Mouse (Mus musculus) telencephalon, adult 2 months (tissue): ENCODE data around the gene Ccnd3.

Experiments
- DNase-seq: peaks from one replicate; pipeline ENCODE4 v3.0.0-alpha.2; 2011; ENCODE audit warnings: low read depth, low spot score

The Ccnd3 gene

DNA sequence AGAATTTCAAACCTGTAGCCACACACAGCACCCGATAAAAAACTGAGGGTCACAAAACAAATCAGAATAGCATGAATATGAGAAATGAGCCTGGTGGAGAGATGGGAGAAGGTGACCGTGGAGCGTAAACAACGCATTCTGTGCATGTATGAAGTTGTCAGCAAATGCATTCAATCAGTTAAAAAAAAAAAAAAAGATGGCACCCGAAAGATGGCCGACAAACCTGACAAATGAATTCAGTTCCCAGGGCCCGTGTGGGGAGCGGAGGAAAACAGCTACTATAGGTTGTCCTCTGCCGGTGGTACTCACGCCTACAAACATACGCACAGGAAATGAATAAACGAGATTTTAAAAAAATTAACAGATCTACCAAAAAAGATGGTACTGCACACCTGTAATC, 40.3 kb downstream of the Ccnd3 start:
- no peak for DNase-seq

DNA sequence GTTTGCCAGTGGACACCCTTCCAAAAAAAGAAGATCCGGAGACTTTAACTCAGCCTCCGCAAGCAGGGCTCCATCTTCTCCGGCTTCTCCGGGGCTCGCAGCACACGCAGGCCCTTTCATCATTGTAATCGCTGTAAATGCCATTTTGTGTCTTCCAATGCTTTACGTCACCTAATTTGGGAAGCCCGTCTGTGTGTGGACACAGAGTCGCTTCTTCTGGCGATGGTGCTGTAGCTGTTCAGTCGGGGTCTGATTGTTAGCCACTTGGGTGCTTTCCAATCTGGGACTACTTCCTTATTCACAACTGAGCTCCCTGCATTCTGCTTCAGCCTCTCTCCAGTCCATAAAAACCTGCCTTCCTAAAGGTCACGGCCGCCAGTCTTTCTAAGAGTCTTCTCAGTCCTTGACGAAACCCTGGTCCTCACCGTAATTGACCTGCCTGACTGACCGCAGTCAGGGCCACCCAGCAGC, 41.0 kb downstream of the Ccnd3 start:
- peak; percentile 74 for DNase-seq

DNA sequence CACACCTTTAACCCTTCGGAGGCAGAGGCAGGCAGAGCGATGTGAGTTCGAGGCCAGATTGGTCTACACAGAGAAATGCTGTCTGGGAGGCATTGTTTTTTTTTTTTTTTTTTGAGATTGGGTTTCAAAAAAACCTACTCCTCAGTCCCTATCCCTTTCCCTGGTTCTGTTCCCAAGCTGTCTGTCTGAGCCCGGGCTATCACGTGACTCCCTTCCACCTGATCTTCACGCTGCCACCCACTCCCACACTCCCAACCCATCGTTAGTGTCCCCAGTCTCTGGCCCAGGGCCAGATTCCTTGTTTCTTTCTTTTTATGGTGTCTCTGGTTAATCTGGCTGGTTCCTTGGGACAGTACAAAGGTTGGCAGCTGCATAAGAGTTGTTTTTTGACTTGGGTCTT, 46.2 kb downstream of the Ccnd3 start:
- no peak for DNase-seq

DNA sequence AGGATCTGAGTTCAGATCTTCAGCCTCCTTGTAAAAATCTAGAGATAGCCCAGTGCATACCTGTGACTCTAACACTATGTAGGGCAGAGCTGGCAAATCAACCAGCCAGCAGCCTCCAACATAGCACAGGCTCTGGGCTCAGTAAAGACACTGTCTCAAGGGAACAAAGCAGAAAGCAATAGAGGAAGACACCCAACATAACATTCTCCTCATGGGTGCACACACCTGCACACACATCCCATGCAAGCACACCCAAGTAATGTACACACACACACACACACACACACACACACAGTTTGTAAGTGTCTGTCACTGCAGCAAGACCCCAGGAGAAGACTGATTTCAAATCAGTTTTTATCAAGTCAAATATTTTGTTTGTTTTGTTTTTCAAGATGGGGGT, 48.1 kb downstream of the Ccnd3 start:
- DNase-seq = no peak

DNA sequence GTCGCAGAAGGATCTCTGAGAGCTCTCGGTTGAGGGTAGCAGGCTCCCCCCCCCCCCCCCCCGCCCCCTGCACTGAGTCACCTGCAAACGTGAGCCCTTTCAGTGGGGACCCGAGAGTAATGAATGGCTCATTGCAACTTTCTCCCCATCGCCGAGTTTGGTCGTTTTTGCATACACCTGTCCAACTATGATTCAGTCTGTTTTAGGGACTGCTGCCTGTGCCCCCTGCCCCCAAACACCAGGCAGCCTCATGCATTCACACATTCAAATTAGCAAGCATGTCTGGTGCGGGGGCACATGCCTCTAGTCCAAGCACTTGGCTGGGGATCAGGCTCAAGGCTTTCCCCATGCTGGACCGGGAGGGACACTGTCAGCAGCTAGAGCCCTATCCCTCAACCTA, 49.8 kb downstream of the Ccnd3 start:
- no peak for DNase-seq

DNA sequence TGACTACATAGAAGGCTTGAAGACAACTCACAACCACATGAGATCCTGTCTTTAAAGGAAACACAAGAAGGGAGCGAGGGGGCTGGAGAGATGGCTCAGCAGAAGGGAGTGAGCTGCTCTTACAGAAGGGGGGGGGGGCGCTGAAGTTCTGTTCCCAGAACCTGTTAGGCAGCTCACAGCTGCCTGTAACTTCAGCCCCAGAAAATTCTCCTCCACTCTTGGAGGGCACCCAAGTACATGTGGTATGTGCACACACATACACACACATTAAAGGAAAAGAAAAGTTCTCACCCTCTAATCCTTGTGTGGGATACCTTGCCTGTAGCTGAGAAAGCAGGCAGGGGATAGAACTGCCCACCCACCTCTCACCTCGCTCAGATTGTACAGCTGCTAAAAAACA, 52.3 kb downstream of the Ccnd3 start:
- DNase-seq = peak; percentile 11

DNA sequence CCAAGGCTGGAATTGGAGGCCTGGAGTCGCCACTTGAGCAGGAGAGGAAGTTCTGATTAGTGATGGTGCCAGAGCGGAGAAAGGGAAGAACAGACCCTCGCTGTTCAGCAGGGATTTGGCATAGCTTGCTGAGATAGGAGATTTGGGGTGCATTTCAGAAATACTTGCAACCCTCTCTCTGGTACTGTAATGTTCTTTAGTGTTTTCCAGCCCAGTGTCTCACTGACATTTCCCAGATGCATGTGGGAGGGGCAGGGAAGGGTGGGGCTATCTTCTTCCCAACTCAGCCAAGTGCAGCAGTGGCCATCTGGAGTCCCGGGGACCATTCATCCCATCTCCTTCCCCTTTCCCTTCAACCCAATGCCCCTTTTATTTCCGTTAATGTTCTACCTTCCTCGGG, 54.9 kb downstream of the Ccnd3 start:
- DNase-seq = no peak

DNA sequence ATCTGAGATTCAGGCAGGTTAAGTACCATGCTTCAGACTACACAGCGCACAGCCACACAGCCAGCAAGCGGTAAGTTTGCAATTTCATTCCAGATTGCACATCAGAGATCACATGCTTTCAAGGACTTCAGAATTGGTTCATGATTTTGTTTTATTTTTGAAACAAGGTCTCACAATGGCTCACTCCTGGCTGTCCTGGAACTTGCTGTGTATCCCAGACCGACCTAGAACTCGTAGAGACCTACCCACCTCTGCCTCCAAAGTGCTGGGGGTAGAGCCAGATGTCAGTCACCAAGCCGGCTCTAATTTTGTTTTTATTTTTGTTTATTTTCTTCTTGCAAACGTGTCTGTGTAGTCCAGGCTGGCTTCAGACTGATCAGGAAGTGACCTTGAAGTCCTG, 58.0 kb downstream of the Ccnd3 start:
- DNase-seq = no peak

DNA sequence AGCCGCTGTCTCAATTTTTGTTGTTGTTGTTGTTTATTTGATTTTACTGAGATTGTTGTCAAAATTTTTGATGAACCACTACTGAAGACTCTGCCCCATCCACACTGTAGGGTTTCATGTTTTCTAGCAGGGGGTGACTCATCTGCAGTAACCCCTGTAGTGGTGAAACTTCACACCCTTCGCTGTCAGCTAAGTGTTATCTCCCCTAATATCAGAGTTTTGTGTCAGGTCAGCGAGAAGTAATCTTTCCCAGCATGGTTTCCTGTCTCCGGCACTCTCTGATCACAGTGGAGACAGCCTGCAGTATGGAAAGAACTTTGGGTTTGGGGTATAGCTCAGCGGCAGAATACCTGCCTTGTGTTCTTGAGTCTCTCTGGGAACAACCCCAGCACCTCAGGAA, 59.8 kb downstream of the Ccnd3 start:
- no peak for DNase-seq

DNA sequence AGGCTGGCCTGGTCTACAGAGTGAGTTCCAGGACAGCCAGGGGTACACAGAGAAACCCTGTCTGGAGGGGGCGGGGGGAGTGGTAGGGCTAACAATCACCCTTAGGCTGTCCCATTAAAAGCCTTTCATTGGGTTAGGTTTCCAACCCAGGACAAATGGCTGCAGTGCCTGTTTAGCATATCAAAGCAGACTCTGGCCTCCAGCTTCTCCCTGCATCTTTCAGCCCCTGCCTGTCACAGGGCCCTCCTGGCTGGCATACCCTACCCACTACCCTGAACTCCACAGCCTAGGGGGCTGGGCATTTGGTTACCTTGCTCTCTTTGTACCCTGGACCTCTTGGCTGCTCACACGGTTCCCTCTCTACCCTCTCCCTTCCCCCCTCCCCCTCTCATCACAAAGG, 61.3 kb downstream of the Ccnd3 start:
- DNase-seq = no peak

DNA sequence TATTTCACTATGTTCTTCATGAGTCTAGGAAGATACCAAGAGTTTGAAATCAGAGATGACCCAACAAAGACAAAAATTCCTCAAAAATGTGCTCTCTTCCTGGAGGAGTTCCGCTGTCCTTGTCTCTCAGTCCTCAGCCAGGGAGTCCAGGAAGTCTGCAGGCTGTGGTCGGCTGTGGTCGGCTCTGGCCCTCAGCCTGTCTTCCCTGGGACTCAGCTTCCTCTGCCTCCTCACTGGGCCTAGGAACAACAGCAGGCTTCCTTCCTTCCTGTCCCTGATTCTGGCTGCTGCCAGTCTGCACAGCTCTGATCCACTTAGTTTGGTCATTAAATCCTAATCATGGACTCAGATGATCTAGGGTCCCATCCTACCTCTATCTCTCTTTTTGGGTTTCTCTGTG, 62.4 kb downstream of the Ccnd3 start:
- no peak for DNase-seq

DNA sequence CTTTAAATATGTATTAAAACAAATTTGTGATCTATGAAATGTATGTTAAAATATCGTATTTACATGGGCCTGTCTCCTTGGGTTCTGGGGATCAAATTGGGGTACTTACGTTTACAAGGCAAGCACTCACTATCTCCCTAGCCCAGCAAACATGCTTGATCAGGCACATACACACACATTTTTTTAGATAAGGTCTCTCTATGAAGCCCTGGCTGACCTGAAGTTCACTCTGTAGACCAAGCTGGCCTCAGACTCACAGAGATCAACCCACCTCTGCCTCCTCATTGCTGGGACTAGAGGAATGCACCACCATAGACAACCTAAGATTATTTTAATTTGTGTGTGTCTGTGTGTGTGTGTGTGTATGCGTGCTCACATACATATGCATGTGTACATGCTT, 63.5 kb downstream of the Ccnd3 start:
- no peak for DNase-seq

DNA sequence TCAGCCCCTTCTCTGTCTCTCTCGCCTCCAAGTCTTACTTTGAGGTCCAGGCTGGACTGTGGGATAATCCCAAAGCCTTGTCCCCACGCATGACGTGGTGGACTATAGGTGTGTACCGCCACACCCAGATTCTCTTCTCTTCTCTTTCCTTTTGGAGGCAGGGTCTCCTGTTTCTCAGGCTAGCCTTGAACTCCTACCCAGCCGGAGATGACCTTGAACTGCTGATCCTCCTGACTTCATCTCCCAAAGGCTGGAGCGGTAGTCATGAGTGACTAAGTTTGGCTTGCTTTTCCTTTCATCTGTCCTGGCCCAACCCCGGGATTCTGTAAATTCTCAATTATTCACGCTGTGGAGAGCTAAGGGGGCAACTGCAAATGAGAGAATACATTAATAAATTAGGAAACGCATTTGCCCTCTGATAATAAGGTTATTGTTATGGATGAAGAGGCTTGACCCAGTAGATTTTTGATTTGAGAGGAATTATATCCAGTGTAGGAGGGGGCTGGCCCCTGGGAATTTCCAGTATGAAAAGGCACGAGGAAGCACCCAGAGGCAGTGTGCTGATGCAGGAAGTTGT, 64.2 kb downstream of the Ccnd3 start:
- DNase-seq = no peak

DNA sequence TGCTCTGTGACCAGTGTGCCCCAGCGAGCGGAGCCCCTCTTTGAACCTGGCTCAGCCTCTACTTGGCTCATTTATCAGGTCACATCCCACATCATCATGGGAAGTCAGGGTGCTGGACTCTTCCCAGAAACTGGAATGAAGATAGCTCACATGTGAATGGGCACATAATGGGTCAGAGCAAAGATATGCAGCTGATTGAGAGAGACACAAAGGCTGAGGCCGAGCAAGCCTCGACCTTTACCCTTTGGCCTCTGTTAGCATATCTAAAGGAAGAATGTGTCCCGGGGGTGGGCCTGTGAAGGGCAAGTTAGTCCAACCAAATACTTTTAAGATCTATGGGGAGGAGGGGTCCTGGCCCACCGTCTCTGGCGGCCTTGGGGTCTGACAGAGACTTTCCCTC, 66.8 kb downstream of the Ccnd3 start:
- DNase-seq = no peak

DNA sequence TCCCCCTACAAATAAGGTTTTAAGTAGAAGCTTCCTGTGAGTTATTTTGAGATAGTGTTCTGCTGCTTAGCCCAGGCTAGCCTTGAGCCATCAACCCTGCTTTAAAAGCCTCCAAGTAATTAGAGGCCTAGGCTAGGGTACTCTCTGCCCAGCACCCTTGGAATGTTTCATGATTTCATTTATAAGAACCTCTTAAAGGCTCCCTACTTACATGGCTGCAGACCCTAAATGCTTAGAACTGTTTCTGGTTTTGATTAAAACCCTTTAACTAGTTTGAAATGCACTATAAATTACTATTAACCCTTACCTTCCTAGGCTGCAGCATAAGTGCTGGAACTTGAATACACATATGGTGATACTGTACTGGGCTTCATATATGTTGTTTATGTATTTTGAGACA, 67.6 kb downstream of the Ccnd3 start:
- no peak for DNase-seq

DNA sequence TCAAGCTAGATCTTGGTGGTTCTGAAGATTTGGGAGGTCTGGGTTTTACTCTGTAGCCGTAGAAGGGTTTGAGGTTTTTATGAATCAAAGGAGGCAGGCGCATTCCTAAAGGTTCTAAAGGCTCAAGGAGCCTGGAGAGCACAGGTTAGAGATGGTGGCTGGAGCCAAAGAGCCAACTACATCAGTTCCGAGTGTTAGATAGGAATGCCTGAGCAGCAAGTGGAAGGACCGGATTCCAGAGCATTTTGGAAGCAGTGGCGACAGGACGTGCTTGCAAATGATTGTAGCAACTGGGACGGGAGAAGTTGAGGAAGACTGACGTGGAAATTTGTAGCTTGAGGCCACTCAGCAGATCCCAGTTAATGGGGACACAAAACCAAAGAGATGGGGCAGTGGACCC, 69.2 kb downstream of the Ccnd3 start:
- no peak for DNase-seq

DNA sequence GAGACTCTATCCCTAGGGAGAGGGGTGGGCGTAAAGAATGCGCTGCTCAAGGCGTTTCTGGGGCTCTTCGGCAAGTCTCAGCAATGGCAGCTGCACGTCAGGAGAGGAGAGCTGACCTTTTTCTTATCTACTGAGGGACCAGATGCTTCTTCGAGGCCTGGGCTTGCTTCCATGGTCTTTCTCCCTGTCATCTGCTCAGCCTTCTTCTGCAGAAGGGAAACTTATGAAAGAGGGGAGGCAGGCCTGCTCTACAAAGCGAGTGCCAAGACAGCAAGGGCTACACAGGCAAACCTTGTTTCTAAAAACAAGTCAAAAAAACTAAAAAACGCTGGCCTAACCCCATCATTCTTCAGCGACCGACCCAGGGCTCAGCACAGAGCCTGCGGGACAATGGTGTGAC, 70.0 kb downstream of the Ccnd3 start:
- DNase-seq = no peak

DNA sequence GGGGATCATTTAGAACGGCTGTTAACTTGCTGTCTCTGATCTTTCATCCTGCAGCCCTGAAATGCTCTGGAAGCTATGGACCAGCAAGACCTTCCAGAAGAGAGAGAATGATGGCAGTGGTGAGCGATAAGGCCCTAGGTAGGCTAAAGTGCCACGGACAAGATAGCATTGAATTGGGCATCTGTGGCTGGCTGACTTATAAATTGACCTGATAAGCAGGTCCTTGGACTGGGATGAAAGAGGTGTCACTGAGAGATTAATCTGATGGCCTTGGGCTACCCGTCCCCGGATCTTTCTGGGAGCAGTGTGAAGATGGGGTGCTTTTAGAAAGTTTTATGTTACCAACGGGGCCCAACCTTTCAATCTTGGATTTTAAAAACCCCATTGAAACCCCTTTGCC, 73.8 kb downstream of the Ccnd3 start:
- no peak for DNase-seq

DNA sequence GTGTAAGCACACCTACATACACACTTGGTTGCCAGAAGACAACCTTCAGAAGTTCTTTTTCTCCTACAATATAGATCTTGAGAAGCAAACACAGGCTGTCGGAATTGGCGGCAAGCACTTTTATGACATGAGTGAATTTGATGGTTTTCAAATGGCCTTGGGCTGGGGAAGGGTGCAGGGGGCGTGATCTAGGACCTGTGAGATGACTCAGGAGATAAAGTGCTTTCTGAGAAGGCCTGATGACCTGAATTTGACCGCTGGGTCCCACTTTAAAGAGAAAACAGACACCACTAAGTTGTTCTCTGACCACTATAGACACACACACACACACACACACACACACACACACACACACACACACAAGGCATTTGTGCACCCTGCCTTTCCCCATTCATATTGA, 76.1 kb downstream of the Ccnd3 start:
- DNase-seq = no peak

DNA sequence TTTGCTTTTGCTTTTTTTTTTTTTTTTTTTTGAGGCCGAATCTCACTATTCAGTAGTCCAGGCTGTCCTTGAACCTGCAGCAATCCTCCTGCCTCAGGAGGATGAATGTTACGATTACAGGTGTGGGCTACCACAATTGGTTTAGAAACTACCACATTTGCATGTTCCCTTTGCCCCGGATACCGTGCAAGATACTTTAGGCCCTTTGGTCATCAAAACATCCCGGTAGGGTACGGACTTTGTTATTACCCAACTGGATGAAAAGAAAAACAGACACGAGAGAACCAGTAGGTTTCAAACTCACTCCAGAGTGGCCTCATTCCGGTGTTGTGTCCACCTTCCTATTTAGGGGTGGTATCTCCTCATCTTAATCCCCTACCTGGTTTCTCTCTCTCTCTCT, 83.7 kb downstream of the Ccnd3 start:
- DNase-seq = no peak

DNA sequence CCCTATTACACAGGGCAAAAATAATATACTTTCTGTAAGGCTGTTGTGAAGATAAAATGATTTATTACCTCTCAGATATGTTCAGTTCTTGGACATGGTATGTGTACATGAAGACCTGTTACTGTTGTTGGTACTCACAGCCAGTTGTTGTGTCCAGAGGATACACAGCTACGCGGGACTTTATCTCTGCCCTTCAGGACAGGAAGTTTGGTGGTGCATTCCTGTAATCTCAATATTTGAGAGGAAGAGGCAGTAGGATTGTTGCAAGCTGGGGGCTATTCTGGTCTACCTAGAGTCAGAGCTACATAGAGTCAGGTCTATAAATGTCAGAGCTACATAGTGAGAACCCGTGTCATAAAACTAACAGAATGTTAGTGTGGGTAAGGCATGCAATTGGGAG, 86.2 kb downstream of the Ccnd3 start:
- DNase-seq = no peak

DNA sequence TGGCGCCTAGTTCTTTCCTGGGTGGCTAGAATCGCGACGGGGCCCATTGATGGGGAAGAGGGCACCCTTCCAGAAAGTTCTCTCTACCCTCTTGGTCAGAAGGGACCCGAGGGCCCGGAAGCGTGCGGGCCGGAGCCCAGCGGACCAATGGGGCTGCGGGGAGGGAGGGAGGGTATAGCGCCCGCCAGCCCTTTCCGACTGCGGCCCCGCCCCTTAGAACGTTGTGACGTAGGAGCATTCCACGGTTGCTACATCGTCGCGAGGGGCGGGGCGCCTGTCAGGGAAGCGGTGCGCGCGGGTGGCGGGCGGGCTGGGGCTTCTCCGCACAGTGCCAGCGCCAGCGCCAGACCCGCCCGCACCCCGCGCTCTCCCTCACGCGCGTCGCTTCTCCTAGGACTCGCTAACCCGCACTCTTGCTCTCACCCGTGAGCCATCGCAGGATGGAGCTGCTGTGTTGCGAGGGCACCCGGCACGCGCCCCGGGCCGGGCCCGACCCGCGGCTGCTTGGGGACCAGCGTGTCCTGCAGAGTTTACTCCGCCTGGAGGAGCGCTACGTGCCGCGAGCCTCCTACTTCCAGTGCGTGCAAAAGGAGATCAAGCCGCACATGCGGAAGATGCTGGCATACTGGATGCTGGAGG, 88.5 kb downstream of the Ccnd3 start:
- DNase-seq = peak; percentile 64

DNA sequence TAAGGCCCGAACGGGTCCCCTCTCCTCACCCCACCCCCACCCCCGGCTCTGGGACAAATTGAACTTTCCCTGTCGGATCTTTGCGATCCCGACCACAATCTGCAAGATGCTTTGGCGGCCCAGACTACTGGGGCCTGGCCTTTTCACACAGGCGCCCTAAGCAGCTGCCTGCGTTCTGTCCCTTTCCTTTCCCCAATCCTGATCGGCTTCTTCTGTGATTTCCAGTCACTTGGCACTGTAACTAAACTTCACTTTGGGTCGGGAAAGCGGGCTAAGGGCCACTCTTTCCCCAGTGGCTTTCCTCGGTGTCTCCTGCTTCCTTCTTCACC, 89.0 kb downstream of the Ccnd3 start:
- DNase-seq = no peak
